Mouse (Mus musculus): ENCODE data around the gene 4930556J24Rik. TPM values are rescaled to one million over a fixed set of nuclear protein-coding genes. Genes with fewer than 3 reads are reported as not detected.
"Not testable (repeated sequence)": the region's sequence is repeated elsewhere in the genome, so short reads cannot be mapped to it uniquely, and the experiment has no call there.

4930556J24Rik gene
- total RNA-seq, 2 experiments from 2014 or later, result not detected

DNA sequence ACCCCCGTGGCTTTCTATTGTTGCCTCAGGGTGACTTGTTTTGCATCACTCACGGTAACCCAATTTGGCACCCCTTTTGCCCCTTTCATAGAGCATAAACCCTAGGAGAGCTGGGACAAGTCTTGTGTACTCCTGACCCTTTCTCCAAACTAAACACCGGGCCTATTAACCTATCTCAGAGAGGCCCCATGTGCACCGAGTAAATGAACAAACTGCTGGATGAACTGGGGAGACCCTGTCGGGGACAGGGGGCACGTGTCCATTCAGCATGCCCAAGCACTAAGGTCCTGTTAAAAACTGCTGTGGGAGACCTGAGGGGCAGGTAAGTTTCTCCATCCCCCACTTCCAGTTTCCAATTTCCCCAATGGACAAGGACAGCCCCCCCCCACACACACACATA is 45.6 kb downstream of the 4930556J24Rik start:
- ATAC-seq (replicated peaks; ENCODE audit: low FRiP score, poor library complexity, severe bottlenecking), result no peak

DNA sequence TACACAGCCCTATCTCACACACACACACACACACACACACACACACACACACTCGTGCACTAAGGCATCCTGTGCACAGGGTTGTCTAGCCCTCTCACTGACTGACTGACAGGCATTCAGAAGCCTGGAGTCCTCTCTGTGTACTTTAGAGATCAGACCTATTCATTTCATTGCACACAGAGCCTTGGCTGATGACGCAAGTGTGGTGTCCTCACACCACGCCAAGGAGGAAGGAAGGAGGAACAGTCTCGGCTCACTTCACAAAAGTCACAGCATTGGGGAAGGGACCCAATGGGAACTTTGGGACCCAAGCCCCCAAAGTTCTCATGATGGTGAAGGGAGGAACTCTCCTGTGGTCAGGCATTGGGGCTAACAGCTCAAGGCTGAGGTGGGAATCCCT is 46.6 kb downstream of the 4930556J24Rik start:
- no peak for ATAC-seq (replicated peaks; ENCODE audit: low FRiP score, poor library complexity, severe bottlenecking)

DNA sequence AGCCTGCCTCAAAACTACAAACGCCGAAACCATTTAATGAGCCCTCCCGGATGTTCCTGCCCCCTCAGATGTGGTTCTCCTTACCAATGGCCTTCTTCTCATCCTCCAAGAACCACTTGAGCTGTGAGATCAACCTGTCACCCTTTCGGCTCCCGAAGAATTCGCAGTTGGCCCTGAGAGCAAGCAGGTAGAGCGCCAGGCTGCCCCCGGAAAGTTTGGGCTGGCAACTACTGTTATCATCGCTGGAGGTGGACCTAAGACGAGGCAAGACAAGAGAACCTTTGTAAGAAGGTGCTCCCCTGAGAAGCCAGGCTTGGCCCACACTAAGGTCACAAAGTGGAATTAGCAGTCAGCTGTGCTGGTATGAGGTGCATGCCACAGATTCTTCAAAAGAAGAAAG is 50.7 kb downstream of the 4930556J24Rik start:
- no peak for ATAC-seq (replicated peaks; ENCODE audit: low FRiP score, poor library complexity, severe bottlenecking)

DNA sequence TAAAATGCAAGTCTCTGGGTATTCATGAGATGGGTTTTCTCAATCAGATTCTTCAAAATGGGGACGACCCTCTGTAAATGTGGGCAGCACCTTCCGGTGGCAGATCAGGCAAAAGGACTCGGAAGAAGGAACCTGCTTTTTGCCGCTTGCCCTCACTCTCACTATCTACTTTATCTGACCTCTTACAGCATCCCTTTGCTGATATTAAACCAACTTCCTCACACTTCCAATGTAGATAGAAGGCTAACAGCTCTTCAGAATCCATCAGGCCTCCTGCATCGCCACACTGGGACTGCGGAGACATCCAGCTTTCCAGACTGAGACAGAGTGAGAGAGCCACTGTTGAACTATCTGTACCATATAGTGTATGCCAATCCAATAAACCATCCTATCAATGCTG is 53.8 kb downstream of the 4930556J24Rik start:
- no peak for ATAC-seq (replicated peaks; ENCODE audit: low FRiP score, poor library complexity, severe bottlenecking)

DNA sequence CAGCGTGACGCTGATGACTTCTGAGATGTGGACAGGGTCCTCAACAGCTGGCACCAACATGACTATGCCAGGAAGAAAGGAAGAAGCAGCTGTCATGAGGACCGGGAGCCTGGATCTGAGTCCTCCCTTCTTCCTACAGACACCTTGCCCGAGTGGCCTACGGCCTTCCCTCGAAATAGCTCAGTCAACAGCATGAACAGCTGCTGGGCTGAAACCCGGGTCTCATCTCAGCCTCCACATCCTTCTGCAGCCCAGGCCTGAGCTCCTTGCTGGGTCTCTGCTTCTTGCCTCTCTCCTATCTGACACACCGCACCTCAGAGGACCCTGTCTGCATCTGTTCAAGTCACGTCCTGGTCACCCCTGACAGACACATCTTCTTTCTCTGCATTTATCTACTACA is 54.5 kb downstream of the 4930556J24Rik start:
- ATAC-seq (replicated peaks; ENCODE audit: low FRiP score, poor library complexity, severe bottlenecking), result no peak

DNA sequence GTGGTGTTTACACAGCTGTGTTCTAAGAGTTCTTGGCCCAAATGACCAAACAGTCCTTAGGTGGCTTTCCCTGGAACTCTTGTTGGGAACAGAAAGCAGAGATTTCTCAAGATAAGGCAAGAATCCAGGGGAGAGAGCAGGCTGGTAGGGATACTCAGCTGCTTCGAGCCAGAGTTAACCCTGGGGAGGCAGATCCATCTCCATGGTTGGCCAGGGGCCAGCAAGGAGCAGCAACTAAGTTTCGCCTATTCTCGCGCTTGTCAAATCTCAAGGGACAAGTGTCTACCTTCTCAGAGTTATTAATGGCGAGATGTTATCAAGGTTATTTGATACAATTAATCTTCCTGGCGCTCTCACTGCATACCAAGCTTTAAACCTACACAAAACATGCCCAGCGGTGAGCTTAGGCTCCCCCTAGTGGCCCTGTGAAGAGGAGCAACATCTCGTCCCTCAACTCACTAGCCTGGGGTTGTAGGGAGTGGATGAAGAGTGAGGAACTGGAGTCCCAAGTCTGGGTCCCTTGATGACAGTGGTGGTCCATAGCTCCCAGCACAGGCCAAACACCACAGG is 55.2 kb downstream of the 4930556J24Rik start:
- peak; percentile 67; the same call in 1 of the 2 replicates for ATAC-seq (replicated peaks; ENCODE audit: low FRiP score, poor library complexity, severe bottlenecking)

DNA sequence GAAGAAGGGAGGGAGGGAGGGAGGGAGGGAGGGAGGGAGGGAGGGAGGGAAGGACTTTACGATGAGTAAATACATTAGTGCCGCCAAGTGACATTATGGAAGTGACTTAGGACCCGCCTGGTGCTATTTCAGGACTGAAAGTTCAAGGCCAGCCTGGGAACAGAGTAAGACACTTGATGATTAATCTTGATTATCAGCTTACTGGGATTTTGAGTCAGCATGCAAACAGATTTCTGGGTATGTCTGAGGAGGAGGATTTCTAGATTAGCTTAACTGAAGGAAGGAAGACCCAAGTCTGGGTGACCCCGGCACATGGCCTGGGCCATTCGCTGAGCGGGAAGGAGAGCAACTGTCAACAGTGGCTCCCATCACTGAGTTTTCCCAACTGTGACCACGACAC is 56.1 kb downstream of the 4930556J24Rik start:
- ATAC-seq (replicated peaks; ENCODE audit: low FRiP score, poor library complexity, severe bottlenecking), result no peak

DNA sequence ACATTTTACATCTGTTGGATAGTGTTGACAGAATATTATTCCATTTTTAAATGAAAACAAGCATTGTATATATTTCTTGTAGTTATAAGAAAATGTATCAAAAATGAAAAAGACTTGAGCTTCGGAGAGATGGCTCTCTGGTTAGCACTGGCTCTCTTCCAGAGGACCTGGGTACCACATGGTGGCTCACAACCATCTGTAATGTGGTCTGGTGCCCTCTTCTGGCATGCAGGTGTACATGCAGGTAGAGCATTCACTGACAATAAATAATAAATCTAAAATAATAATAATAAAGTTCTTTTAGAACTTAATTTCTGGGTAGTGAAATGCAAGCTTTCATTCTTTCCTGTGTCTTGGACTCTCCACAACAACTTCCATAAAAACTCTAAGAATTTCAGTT is 57.8 kb downstream of the 4930556J24Rik start:
- ATAC-seq (replicated peaks; ENCODE audit: low FRiP score, poor library complexity, severe bottlenecking), result no peak

DNA sequence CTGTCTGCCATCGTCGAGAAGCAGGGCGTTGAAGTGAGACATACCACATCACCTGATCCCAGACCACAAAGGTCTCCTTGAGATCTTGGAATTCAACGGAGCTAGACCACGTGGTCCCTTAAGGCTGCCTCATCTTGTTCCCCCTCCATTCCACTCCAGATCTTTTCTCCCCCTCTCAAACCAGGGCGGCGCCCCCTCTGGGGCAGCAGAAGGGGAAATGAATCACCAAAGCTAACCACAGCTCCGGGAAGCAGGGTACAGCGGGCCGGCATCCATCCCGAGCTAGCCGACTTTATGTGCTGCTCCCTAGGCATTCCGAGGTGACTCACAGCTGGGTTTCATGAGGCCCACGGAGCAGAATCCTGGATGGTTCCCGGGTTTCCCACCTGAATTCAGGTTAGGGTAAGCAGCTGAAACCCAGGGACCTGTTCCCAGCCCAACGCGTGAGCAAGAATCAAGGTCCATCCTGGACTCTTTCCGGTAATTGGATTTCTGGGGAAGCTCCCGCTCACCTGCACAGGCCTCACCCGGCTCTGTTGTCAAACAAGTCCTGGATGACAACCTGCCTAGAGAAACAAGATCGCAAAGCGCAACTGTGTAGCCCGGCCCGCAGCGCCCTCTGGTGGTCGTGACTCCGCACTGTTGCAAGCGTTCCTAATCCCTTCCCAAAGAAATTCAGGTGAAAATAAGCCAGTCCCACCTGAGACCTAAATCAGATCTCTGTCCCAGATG is 62.3 kb downstream of the 4930556J24Rik start, which contains the start of gene Slc35e4:
Gene Slc35e4 (minus strand): TSS at position 556 of the 732 bp plus-strand sequence.
- ATAC-seq (replicated peaks; ENCODE audit: low FRiP score, poor library complexity, severe bottlenecking), result 0 out of 2 replicates have a peak, but pooled peaks have one; percentile 39

DNA sequence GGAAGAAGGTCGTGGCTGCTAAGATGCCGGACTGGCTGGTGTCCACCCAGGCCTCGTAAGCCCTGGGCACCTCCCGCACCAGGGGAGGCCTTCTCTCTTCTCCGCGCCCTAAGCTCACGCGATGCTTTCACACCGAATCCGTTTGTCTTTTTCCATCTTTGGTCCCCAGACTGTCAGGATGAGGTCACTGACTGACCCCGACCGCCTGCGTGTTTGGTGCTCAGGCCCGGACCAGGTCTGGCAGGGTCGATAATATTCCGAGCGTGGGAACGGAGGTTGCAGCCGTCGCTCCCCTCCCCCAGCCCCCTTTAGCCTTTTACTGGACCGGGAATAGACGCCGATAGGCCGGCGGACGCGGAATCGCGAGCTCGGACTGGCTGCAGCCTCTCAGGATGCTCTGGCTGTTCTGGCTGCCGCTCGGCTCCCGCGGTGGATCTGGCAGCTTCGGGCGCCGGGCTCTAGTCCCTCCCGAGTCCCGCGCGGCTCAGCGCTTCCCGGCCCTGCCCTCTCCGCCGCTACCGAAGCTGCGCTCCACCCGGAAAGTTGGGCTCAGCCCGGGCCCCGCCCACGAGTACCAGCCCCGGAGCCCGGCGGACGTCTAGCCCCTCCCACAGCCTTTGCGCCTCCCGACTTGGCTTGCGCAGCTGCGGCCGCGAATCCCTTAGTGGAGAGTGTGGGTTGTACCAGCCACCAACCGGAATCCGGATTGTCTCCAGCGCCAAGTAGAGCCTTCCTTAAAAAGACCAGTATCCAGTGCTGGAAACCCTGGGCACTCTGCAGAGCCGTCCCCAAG is 63.1 kb downstream of the 4930556J24Rik start:
- ATAC-seq (replicated peaks; ENCODE audit: low FRiP score, poor library complexity, severe bottlenecking), result peak; percentile 85

DNA sequence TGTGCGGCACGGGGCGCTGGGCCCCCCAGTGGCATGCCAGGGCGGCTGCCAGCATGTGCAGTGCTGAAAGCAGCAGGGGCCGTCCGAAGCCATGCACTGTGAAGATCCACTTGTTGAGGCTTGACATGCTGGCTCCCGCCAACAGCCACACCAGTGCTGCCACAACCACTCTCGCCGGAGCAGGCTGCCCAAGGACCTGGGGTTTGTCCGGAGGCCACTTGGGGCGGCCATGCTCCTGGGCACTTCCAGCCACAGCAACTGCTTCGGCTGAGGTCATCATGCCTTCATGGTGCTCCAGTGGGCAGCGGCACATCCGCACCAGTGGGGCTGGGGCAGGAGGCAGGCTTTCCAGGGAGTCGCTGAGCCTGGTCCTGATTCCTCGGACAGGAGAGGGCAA is 63.7 kb downstream of the 4930556J24Rik start:
- ATAC-seq (replicated peaks; ENCODE audit: low FRiP score, poor library complexity, severe bottlenecking), result no peak

DNA sequence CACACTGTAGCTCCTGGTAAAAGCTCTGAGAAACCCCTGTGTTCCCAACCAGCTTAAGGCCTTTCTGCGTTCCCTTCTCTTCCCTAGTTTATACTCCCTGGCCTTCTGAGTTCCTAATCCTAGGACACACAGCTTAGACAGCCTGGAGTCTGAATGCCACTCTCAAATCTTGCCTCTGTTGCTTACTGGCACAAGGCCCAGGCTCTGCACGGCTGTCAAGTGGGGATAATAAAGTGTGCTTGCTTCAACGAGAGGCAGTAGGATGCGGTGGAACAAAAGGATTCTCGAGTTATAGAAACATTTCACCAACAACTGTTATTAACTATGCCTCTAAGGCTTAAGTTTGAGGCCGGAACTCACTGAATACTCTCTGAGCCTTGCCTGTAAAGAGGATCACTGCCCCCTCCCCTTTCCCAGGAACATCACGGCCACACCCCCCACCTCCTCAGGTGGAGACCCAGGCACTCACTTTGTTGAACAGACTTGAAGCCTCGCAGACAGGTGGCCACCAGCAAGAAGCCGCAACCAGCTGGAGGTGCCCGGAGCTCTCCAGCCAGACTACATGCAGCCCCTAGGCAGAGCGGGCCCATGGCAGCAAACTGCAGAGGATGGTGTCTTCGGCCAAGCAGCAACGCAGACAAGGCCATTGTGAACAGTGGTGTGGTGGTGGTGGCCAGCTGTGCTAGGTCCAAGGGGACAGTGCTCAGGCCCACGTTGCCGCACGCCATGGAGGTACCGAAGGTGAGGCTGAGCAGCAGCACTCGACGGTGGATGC is 64.3 kb downstream of the 4930556J24Rik start:
- ATAC-seq (replicated peaks; ENCODE audit: low FRiP score, poor library complexity, severe bottlenecking), result no peak

DNA sequence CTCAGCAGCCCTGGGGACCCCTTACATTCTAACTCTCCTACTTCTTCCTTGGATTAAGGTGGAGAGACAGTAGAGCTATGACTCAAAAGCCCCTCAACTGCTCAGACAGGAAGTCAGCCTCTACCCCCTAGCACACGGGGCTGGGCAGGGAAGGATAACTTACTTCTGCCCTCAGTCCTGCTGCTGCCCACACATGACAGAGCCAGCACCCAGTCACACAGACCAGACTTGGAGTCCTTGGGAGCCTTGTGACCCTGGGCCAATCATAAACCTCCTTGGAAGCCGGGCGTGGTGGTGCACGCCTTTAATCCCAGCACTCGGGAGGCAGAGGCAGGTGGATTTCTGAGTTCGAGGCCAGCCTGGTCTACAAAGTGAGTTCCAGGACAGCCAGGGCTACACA is 65.1 kb downstream of the 4930556J24Rik start:
- ATAC-seq (replicated peaks; ENCODE audit: low FRiP score, poor library complexity, severe bottlenecking), result not testable (repeated sequence)

DNA sequence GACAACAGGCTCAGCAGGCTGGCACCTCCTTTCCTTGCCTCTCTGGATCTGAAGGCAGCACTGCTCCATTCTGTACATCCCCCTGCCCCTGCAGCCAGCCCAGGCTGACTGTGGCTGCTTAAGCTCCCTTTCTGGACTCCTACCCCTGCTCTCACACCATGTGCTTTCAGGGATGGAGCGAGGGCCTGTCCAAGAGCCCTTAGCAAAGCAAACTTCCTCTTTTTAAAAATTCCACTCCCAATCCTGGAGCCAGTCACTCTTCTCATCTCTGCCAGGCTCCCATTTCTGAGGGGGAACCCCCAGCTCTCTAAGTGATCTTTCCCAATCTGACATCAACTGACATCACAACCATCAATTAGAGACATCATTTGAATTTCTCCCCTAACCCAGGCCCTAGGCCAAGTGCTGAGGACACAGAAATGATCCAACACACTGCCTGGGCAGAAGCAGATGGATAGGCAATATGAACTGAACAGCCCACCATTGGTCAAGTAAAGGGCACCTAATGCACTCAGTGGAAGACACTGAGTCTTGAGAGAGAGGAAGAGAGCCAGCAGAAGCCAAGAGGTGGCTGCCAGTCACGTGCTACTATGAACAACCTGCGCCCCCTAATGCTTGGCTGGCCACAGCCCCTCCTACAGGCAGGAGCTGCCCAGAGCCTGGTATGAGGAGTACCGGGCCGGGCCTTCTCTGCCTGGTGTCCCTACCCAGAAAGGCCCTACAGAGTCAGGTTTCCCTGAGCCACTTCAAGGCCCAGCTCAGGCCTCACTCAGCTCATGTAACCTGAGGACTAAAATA is 65.9 kb downstream of the 4930556J24Rik start:
- no peak for ATAC-seq (replicated peaks; ENCODE audit: low FRiP score, poor library complexity, severe bottlenecking)

DNA sequence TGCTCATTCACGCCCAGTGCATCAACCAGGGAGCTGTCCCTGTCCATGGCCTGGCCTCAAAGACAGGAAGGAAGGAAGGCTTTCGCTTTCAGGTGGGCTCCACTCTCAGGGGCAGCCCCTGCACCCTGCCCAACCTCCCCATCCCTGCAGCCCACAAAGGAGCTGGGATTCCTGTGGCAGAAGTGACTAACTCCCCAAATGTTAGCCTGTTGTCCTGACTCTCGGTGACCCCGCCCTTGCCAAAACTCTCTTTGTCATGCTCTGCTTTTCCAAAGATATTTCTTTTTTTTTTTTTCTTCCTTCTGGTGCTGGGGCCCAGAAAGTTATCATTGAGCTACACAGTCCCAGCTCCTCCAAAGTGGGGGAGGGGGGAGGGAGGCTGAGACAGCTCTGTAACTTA is 67.3 kb downstream of the 4930556J24Rik start:
- no peak for ATAC-seq (replicated peaks; ENCODE audit: low FRiP score, poor library complexity, severe bottlenecking)

DNA sequence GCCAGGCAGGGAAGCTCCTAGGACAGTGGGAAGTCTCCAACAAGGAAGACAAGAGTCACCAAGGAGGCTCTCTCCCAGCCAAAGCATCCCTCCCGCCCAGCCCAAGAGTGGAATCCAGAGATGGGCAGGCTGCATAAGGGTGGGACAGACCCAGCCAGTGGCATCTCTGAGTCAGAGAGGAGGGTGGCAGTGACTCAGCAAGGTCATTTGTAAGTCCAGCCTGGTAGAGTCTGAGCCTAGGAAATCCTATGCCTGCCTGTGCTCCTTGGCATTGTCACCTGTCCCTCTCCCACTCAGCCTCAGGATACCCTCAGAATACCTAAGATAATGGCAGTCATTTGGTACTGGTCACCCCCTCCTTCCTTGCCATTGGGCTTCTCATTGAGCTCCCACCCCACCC is 71.1 kb downstream of the 4930556J24Rik start:
- ATAC-seq (replicated peaks; ENCODE audit: low FRiP score, poor library complexity, severe bottlenecking), result no peak

DNA sequence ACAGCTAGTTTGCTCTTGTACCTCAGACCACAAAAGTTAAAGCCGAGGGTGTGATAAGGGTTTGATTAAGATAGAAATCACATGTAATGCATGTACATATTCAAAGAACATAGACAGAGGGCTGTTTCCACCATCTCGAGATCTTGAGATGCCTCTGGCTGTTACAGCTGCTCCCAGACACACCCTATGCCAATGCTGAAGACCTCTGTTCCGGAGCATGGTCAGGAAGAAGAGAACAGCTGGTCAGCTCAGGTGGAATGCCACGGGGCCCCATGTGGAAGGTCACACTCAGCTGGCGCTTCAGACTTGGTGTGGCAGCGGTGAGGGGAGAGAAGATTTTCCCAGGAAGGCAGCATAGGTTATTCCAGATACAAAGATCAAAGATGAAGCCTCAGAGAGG is 71.9 kb downstream of the 4930556J24Rik start:
- no peak for ATAC-seq (replicated peaks; ENCODE audit: low FRiP score, poor library complexity, severe bottlenecking)

DNA sequence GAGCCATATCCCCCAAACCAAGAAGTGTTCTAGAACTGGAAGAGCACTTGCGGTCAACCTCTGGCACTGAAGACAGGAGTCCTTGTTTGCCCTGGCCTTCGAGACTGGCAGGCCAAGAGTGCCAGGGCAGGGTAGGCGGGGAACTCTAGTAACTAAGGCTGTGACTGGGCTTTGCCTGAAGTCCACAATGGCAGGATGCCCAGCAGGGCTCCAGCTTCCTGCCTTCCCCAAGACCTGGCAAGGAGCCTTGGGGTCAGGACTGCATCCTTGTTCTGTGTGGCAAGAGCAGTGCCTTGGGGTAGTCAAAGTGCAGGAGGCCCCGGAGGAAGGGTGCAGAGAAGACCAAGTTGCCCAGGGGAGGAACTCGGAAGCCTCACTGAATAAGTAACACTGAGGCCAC is 73.5 kb downstream of the 4930556J24Rik start:
- ATAC-seq (replicated peaks; ENCODE audit: low FRiP score, poor library complexity, severe bottlenecking), result no peak

DNA sequence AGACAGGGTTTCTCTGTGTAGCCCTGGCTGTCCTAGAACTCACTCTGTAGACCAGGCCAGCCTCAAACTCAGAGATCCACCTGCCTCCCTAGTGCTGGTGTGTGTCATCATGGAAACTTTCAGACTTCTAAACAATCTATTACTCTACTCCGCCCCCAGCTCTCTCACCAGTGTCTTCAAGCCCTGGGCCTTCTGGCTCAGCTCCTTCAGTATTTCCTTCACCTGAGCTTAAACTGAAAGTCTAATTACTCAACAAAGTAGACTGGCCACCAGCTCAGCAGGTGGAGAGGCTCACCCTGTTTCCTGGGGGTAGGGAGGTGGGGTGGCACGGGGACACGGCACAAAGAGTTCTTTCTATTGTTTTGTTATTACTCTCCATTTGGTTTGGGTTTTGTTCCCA is 74.1 kb downstream of the 4930556J24Rik start:
- no peak for ATAC-seq (replicated peaks; ENCODE audit: low FRiP score, poor library complexity, severe bottlenecking)
